Mouse (Mus musculus) hindbrain, embryonic 12.5 days (tissue): ENCODE data around the gene Phactr1. TPM values are rescaled to one million over a fixed set of nuclear protein-coding genes. Genes with fewer than 3 reads are reported as not detected.

Experiments used
- ATAC-seq: fragments of 200-750 bp; cut with Nextera tagmentation; 2 replicates; pipeline ENCODE4 v1.8.0; 2017; ENCODE audit warnings: moderate TSS enrichment; ENCODE audit not compliant: low FRiP score
- H3K27ac ChIP-seq: fragments of 300-500 bp; sonication (generic); 2 replicates; pipeline ENCODE4 v1.5.1; 2016; ENCODE audit warnings: mild to moderate bottlenecking
- H3K27me3 ChIP-seq: fragments of 300-500 bp; sonication (generic); 2 replicates; pipeline ENCODE4 v1.6.1; 2016; ENCODE audit warnings: mild to moderate bottlenecking
- H3K36me3 ChIP-seq: fragments of 300-500 bp; sonication (generic); 2 replicates; pipeline ENCODE4 v1.6.1; 2016; ENCODE audit warnings: mild to moderate bottlenecking
- H3K4me1 ChIP-seq: fragments of 300-500 bp; sonication (generic); 2 replicates; pipeline ENCODE4 v1.6.1; 2016
- H3K4me2 ChIP-seq: fragments of 300-500 bp; sonication (generic); replicated peaks from 2 replicates; pipeline ENCODE4 v1.6.1; 2016; ENCODE audit warnings: mild to moderate bottlenecking
- H3K4me3 ChIP-seq: fragments of 300-500 bp; sonication (generic); 2 replicates; pipeline ENCODE4 v1.5.1; 2016; ENCODE audit warnings: mild to moderate bottlenecking
- H3K9ac ChIP-seq: fragments of 300-500 bp; sonication (generic); 2 replicates; pipeline ENCODE4 v1.6.1; 2016; ENCODE audit warnings: mild to moderate bottlenecking, moderate library complexity
- H3K9me3 ChIP-seq: fragments of 300-500 bp; sonication (generic); replicated peaks from 2 replicates; pipeline ENCODE4 v1.6.1; 2016; ENCODE audit warnings: mild to moderate bottlenecking
- WGBS: fragments of 180-500 bp; shearing (Covaris S2); methylation state at CpG from one replicate; pipeline ENCODE4 v1.1.7; 2016; 5-methylcytosine and 5-hydroxymethylcytosine counted together
- polyA plus RNA-seq: library from polyadenylated mRNA; unstranded; fragments of >200 nt; fragmentation: Nextera tagmentation; extraction: Ambion mirVana; gene quantifications from 2 replicates; pipeline ENCODE4 v1.2.1, GENCODE M21; 2016

Phactr1 gene
- polyA plus RNA-seq, 1 experiment from 2014 or later, result 23.6 TPM

GRCm38 (mm10) chr13:43023005-43023404, 342.6 kb downstream of the Phactr1 start:
- Histone ChIP-seq H3K4me3 (no peak overlapping the region), H3K27me3 (no peaks in the 10 kb centered on the region), H3K4me2 (no peak overlapping the region), H3K27ac (no peak overlapping the region), H3K4me1 (no peaks in the 10 kb centered on the region), H3K36me3 (no peaks in the 10 kb centered on the region), H3K9ac (no peak overlapping the region), H3K9me3 (no peaks in the 10 kb centered on the region)
- WGBS, result 90% methylated on average over 5 of the region's 5 CpGs
- ATAC-seq, result no peak

- H3K36me3 ChIP-seq, result no peaks in the 10 kb centered on the region
- H3K27ac ChIP-seq, result no peak overlapping the region
- no peak overlapping the region for H3K4me2 ChIP-seq
- H3K9me3 ChIP-seq, result no peaks in the 10 kb centered on the region
- no peak for ATAC-seq
- 60% methylated on average over 1 of the region's 1 CpGs for whole genome bisulfite sequencing
- H3K9ac ChIP-seq, result no peak overlapping the region
- H3K27me3 ChIP-seq, result no peaks in the 10 kb centered on the region
- no peaks in the 10 kb centered on the region for H3K4me1 ChIP-seq
- no peak overlapping the region for H3K4me3 ChIP-seq
Measured at GRCm38 (mm10) chr13:43027568-43027967, 347.1 kb downstream of the Phactr1 start.

GRCm38 (mm10) chr13:43030222-43030621, 349.8 kb downstream of the Phactr1 start:
- Histone ChIP-seq H3K9ac (no peak overlapping the region), H3K9me3 (no peaks in the 10 kb centered on the region), H3K36me3 (no peaks in the 10 kb centered on the region), H3K27me3 (no peaks in the 10 kb centered on the region), H3K4me2 (no peak overlapping the region), H3K27ac (no peak overlapping the region), H3K4me1 (no peaks in the 10 kb centered on the region), H3K4me3 (no peak overlapping the region)
- 86% methylated on average over 2 of the region's 2 CpGs for WGBS
- no peak for ATAC-seq

- Histone ChIP-seq H3K9me3 (no peaks in the 10 kb centered on the region), H3K27me3 (no peaks in the 10 kb centered on the region), H3K9ac (no peak overlapping the region), H3K27ac (no peak overlapping the region), H3K4me2 (no peak overlapping the region), H3K4me1 (no peaks in the 10 kb centered on the region), H3K36me3 (no peaks in the 10 kb centered on the region), H3K4me3 (no peak overlapping the region)
- ATAC-seq, result no peak
- 94% methylated on average over 3 of the region's 3 CpGs for WGBS
Measured at GRCm38 (mm10) chr13:43032451-43032850, 352.0 kb downstream of the Phactr1 start.

- Histone ChIP-seq H3K27me3 (no peaks in the 10 kb centered on the region), H3K4me1 (no peaks in the 10 kb centered on the region), H3K27ac (no peak overlapping the region), H3K9me3 (no peaks in the 10 kb centered on the region), H3K4me3 (no peak overlapping the region), H3K9ac (no peak overlapping the region), H3K4me2 (no peak overlapping the region), H3K36me3 (no peaks in the 10 kb centered on the region; the same call in 1 of the 2 replicates)
- WGBS, result 75% methylated on average over 6 of the region's 6 CpGs
- no peak for ATAC-seq
Measured at GRCm38 (mm10) chr13:43036510-43036909, 356.1 kb downstream of the Phactr1 start.

- WGBS, result 80% methylated on average over 4 of the region's 4 CpGs
- no peak for ATAC-seq
- no peak overlapping the region for H3K27ac ChIP-seq
Measured at GRCm38 (mm10) chr13:43042766-43043165, 362.3 kb downstream of the Phactr1 start.

GRCm38 (mm10) chr13:43048553-43048952, 368.1 kb downstream of the Phactr1 start:
- Histone ChIP-seq H3K4me1 (no peaks in the 10 kb centered on the region), H3K27ac (no peak overlapping the region), H3K4me2 (no peak overlapping the region), H3K36me3 (no peaks in the 10 kb centered on the region), H3K9ac (no peak overlapping the region), H3K4me3 (no peak overlapping the region), H3K27me3 (no peaks in the 10 kb centered on the region), H3K9me3 (no peaks in the 10 kb centered on the region)
- no peak for ATAC-seq
- WGBS, result 79% methylated on average over 3 of the region's 3 CpGs

More at GRCm38 (mm10) chr13:43042766-43043165, 362.3 kb downstream of the Phactr1 start:
- Histone ChIP-seq H3K4me1 (no peaks in the 10 kb centered on the region), H3K9ac (no peak overlapping the region), H3K27me3 (no peaks in the 10 kb centered on the region), H3K4me2 (no peak overlapping the region), H3K4me3 (no peak overlapping the region), H3K9me3 (no peaks in the 10 kb centered on the region), H3K36me3 (no peaks in the 10 kb centered on the region; the same call in 1 of the 2 replicates)

GRCm38 (mm10) chr13:43053201-43053600, 372.8 kb downstream of the Phactr1 start:
- WGBS, result 94% methylated on average over 1 of the region's 1 CpGs
- Histone ChIP-seq H3K4me1 (no peaks in the 10 kb centered on the region), H3K9me3 (no peaks in the 10 kb centered on the region), H3K36me3 (no peaks in the 10 kb centered on the region), H3K9ac (no peak overlapping the region), H3K4me3 (no peak overlapping the region), H3K27ac (no peak overlapping the region), H3K27me3 (no peaks in the 10 kb centered on the region), H3K4me2 (no peak overlapping the region)
- no peak for ATAC-seq

- Histone ChIP-seq H3K9ac (no peak overlapping the region), H3K4me2 (no peak overlapping the region), H3K36me3 (no peaks in the 10 kb centered on the region), H3K4me3 (no peak overlapping the region), H3K27me3 (no peaks in the 10 kb centered on the region), H3K27ac (no peak overlapping the region), H3K4me1 (no peaks in the 10 kb centered on the region), H3K9me3 (no peaks in the 10 kb centered on the region)
- 51% methylated on average over 6 of the region's 6 CpGs for WGBS
- no peak for ATAC-seq
Measured at GRCm38 (mm10) chr13:43055136-43055535, 374.7 kb downstream of the Phactr1 start.

- WGBS, result 97% methylated on average over 2 of the region's 2 CpGs
- Histone ChIP-seq H3K27me3 (no peaks in the 10 kb centered on the region), H3K36me3 (no peaks in the 10 kb centered on the region), H3K9me3 (no peaks in the 10 kb centered on the region), H3K4me3 (no peak overlapping the region), H3K4me1 (no peaks in the 10 kb centered on the region), H3K9ac (no peak overlapping the region), H3K4me2 (no peak overlapping the region), H3K27ac (no peak overlapping the region)
- ATAC-seq, result no peak
Measured at GRCm38 (mm10) chr13:43057104-43057503, 376.7 kb downstream of the Phactr1 start.

- Histone ChIP-seq H3K9ac (no peak overlapping the region), H3K4me2 (no peak overlapping the region), H3K4me3 (no peak overlapping the region), H3K9me3 (no peaks in the 10 kb centered on the region), H3K27me3 (no peaks in the 10 kb centered on the region), H3K36me3 (no peaks in the 10 kb centered on the region), H3K4me1 (no peaks in the 10 kb centered on the region), H3K27ac (no peak overlapping the region)
- no peak for ATAC-seq
- WGBS, result 53% methylated on average over 4 of the region's 4 CpGs
Measured at GRCm38 (mm10) chr13:43063355-43063754, 382.9 kb downstream of the Phactr1 start.

GRCm38 (mm10) chr13:43068716-43069265, 388.4 kb downstream of the Phactr1 start:
- no peak overlapping the region for H3K27ac ChIP-seq
- no peaks in the 10 kb centered on the region for H3K36me3 ChIP-seq
- no peaks in the 10 kb centered on the region for H3K4me1 ChIP-seq
- H3K4me3 ChIP-seq, result no peak overlapping the region
- 77% methylated on average over 8 of the region's 8 CpGs for WGBS
- H3K9ac ChIP-seq, result no peak overlapping the region
- H3K27me3 ChIP-seq, result no peaks in the 10 kb centered on the region
- ATAC-seq, result no peak
- H3K9me3 ChIP-seq, result no peaks in the 10 kb centered on the region
- H3K4me2 ChIP-seq, result no peak overlapping the region

GRCm38 (mm10) chr13:43070496-43070895, 390.1 kb downstream of the Phactr1 start:
- no peaks in the 10 kb centered on the region for H3K4me1 ChIP-seq
- H3K36me3 ChIP-seq, result no peaks in the 10 kb centered on the region
- H3K9me3 ChIP-seq, result no peaks in the 10 kb centered on the region
- H3K27me3 ChIP-seq, result no peaks in the 10 kb centered on the region
- WGBS, result 84% methylated on average over 4 of the region's 4 CpGs
- no peak for ATAC-seq
- no peak overlapping the region for H3K4me2 ChIP-seq
- no peak overlapping the region for H3K9ac ChIP-seq
- H3K4me3 ChIP-seq, result no peak overlapping the region
- H3K27ac ChIP-seq, result no peak overlapping the region
